Mouse (Mus musculus): ENCODE data around the gene Fkbp8.

The Fkbp8 gene

GRCm38 (mm10) chr8:70527512-70528181 is at the start of gene Fkbp8, which contains the start of gene Kxd1:
Gene Fkbp8, plus strand, starts transcription at chr8:70527724.
Gene Kxd1, minus strand, starts transcription at chr8:70527956.
- DNase-seq (ENCODE audit: low read depth, low spot score), result peak; percentile 90

- no peak for DNase-seq (ENCODE audit: low read depth, low spot score)
Observed at GRCm38 (mm10) chr8:70481908-70482307, 45.6 kb upstream of the Fkbp8 start.

GRCm38 (mm10) chr8:70482943-70483342 is 44.6 kb upstream of the Fkbp8 start:
- DNase-seq (ENCODE audit: low read depth, low spot score), result no peak

GRCm38 (mm10) chr8:70486191-70486681 is 41.3 kb upstream of the Fkbp8 start:
- DNase-seq (ENCODE audit: low read depth, low spot score), result no peak

GRCm38 (mm10) chr8:70486941-70487520 is 40.5 kb upstream of the Fkbp8 start, which contains the start of gene Tmem59l:
Gene Tmem59l, minus strand, starts transcription at chr8:70487358.
- no peak for DNase-seq (ENCODE audit: low read depth, low spot score)

GRCm38 (mm10) chr8:70487993-70488796 is 39.3 kb upstream of the Fkbp8 start:
- no peak for DNase-seq (ENCODE audit: low read depth, low spot score)

- DNase-seq (ENCODE audit: low read depth, low spot score), result no peak
Observed at GRCm38 (mm10) chr8:70488931-70489470, 38.5 kb upstream of the Fkbp8 start.

GRCm38 (mm10) chr8:70489576-70489975 is 37.9 kb upstream of the Fkbp8 start:
- no peak for DNase-seq (ENCODE audit: low read depth, low spot score)

- no peak for DNase-seq (ENCODE audit: low read depth, low spot score)
Observed at GRCm38 (mm10) chr8:70490061-70490879, 37.3 kb upstream of the Fkbp8 start.

- no peak for DNase-seq (ENCODE audit: low read depth, low spot score)
Observed at GRCm38 (mm10) chr8:70490880-70491495, 36.5 kb upstream of the Fkbp8 start.

GRCm38 (mm10) chr8:70492664-70493640 is 34.6 kb upstream of the Fkbp8 start, which contains the start of gene Crlf1:
Gene Crlf1, plus strand, starts transcription at chr8:70493158.
- no peak for DNase-seq (ENCODE audit: low read depth, low spot score)

- DNase-seq (ENCODE audit: low read depth, low spot score), result no peak
Observed at GRCm38 (mm10) chr8:70493692-70494415, 33.7 kb upstream of the Fkbp8 start.

- no peak for DNase-seq (ENCODE audit: low read depth, low spot score)
Observed at GRCm38 (mm10) chr8:70494416-70494945, 33.0 kb upstream of the Fkbp8 start.

- DNase-seq (ENCODE audit: low read depth, low spot score), result no peak
Observed at GRCm38 (mm10) chr8:70495001-70495770, 32.3 kb upstream of the Fkbp8 start.

GRCm38 (mm10) chr8:70495771-70496062 is 31.8 kb upstream of the Fkbp8 start:
- no peak for DNase-seq (ENCODE audit: low read depth, low spot score)

GRCm38 (mm10) chr8:70500386-70501301 is 26.9 kb upstream of the Fkbp8 start:
- DNase-seq (ENCODE audit: low read depth, low spot score), result no peak

Measured in retina, postnatal 7 days (tissue).